In genomic region chr3:89437269-89437668, GRCm38 (mm10) we compare ENCODE assay signal across 8 mouse cellular contexts. TPM values are rescaled to one million over a fixed set of nuclear protein-coding genes. Genes with fewer than 3 reads are reported as not detected.
DNase-seq lines count a peak whose midpoint lies in the region; ATAC-seq and TF ChIP-seq lines count a peak whose summit lies in the region.

No protein-coding gene starts in this region.

- DNase-seq in kidney, adult 11 months: peak; percentile 33
- no peak for DNase-seq in kidney, adult 9 months
- peak; percentile 75 for DNase-seq in Muller cell, postnatal 12 days (ENCODE audit: inconsistent ontology term)
- DNase-seq in forebrain, postnatal 0 days: no peak
- peak; percentile 38 to 44 for DNase-seq in kidney, postnatal 36 days
- peak; percentile 86 for DNase-seq in midbrain, embryonic 11.5 days (ENCODE audit: low spot score, missing footprints)
- DNase-seq in cerebellum, postnatal 25 days: no peak
- DNase-seq in urinary bladder, postnatal 4 days (ENCODE audit: low spot score in 2 of 2): no peak

- peak overlapping the region; percentile 39; the same call in 1 of the 2 replicates for H3K9ac ChIP-seq in forebrain, postnatal 0 days
- H3K9ac ChIP-seq in midbrain, embryonic 11.5 days (ENCODE audit: low read length): peak overlapping the region; percentile 59

- TF ChIP-seq CTCF in forebrain, postnatal 0 days (IDR thresholded peaks at IDR 0.05; ENCODE audit: low read depth): no peak

- H3K4me2 ChIP-seq in forebrain, postnatal 0 days (ENCODE audit: low read depth): peak overlapping the region; percentile 35
- peak overlapping the region; percentile 60 for H3K4me2 ChIP-seq in midbrain, embryonic 11.5 days

- WGBS in forebrain, postnatal 0 days: 21% methylated on average over 5 of the region's 5 CpGs
- WGBS in midbrain, embryonic 11.5 days: 18% methylated on average over 5 of the region's 5 CpGs

- H3K27ac ChIP-seq in forebrain, postnatal 0 days (ENCODE audit: low read depth, low read length): no peak overlapping the region
- H3K27ac ChIP-seq in midbrain, embryonic 11.5 days (ENCODE audit: low read depth, low read length): no peak overlapping the region

- 0 out of 2 replicates have a peak overlapping the region, but pooled peaks have one; percentile 23 for H3K4me3 ChIP-seq in forebrain, postnatal 0 days (ENCODE audit: low read depth, low read length)
- H3K4me3 ChIP-seq in midbrain, embryonic 11.5 days (ENCODE audit: low read depth, low read length): peak overlapping the region; percentile 40; the same call in 1 of the 2 replicates

- H3K4me1 ChIP-seq in forebrain, postnatal 0 days (ENCODE audit: insufficient read depth): no peaks in the 10 kb centered on the region
- peaks cover 13% of the 10 kb centered on the region for H3K4me1 ChIP-seq in midbrain, embryonic 11.5 days (ENCODE audit: control insufficient read depth, insufficient read depth, low read length)

- H3K9me3 ChIP-seq in forebrain, postnatal 0 days (ENCODE audit: low read length): no peaks in the 10 kb centered on the region
- no peaks in the 10 kb centered on the region for H3K9me3 ChIP-seq in midbrain, embryonic 11.5 days (ENCODE audit: control insufficient read depth, low read length)

- peak; percentile 75 for ATAC-seq in forebrain, postnatal 0 days
- ATAC-seq in midbrain, embryonic 11.5 days (ENCODE audit: low FRiP score): 0 out of 2 replicates have a peak, but pooled peaks have one; percentile 23

- no peaks in the 10 kb centered on the region for H3K27me3 ChIP-seq in forebrain, postnatal 0 days (ENCODE audit: insufficient read depth, low read length)
- no peaks in the 10 kb centered on the region; the same call in 1 of the 2 replicates for H3K27me3 ChIP-seq in midbrain, embryonic 11.5 days (ENCODE audit: control insufficient read depth, insufficient read depth, low read length)

- peaks cover 24% of the 10 kb centered on the region for H3K36me3 ChIP-seq in forebrain, postnatal 0 days (ENCODE audit: insufficient read depth)
- peaks cover 6% of the 10 kb centered on the region; the same call in 1 of the 2 replicates for H3K36me3 ChIP-seq in midbrain, embryonic 11.5 days (ENCODE audit: control insufficient read depth, insufficient read depth, low read length)

RNA-seq across cellular contexts. Expression of gene Pbxip1, which starts 0.8 kb away (rescaled TPM):
- 16.9 and 21.6 TPM in 2 replicates for total RNA-seq in forebrain, postnatal 0 days (2014; rRNA removed)
- polyA plus RNA-seq in forebrain, postnatal 0 days (2015; fragmentation: Nextera tagmentation; extraction: Ambion mirVana): 16.9 and 27.8 TPM in 2 replicates
- 7.5 and 8.3 TPM in 2 replicates for polyA plus RNA-seq in midbrain, embryonic 11.5 days (2014; fragmentation: Nextera tagmentation; extraction: Ambion mirVana)

RNA-seq across cellular contexts. Expression of gene Pygo2, which starts 7.3 kb away (rescaled TPM):
- total RNA-seq in forebrain, postnatal 0 days (2014; rRNA removed): 62.5 and 72.1 TPM in 2 replicates
- 42.5 and 43.5 TPM in 2 replicates for polyA plus RNA-seq in forebrain, postnatal 0 days (2015; fragmentation: Nextera tagmentation; extraction: Ambion mirVana)
- 47.2 and 52.5 TPM in 2 replicates for polyA plus RNA-seq in midbrain, embryonic 11.5 days (2014; fragmentation: Nextera tagmentation; extraction: Ambion mirVana)

RNA-seq across cellular contexts. Expression of gene Pmvk, which starts 17.1 kb away (rescaled TPM):
- total RNA-seq in forebrain, postnatal 0 days (2014; rRNA removed): 80.1 and 108 TPM in 2 replicates
- polyA plus RNA-seq in forebrain, postnatal 0 days (2015; fragmentation: Nextera tagmentation; extraction: Ambion mirVana): 84.3 and 96.8 TPM in 2 replicates
- polyA plus RNA-seq in midbrain, embryonic 11.5 days (2014; fragmentation: Nextera tagmentation; extraction: Ambion mirVana): 67.1 and 69.7 TPM in 2 replicates

RNA-seq across cellular contexts. Expression of gene Shc1, which starts 19.0 kb away (rescaled TPM):
- total RNA-seq in forebrain, postnatal 0 days (2014; rRNA removed): 15.8 and 19.8 TPM in 2 replicates
- 11.3 and 11.8 TPM in 2 replicates for polyA plus RNA-seq in forebrain, postnatal 0 days (2015; fragmentation: Nextera tagmentation; extraction: Ambion mirVana)
- polyA plus RNA-seq in midbrain, embryonic 11.5 days (2014; fragmentation: Nextera tagmentation; extraction: Ambion mirVana): 23.4 and 26.2 TPM in 2 replicates

RNA-seq across cellular contexts. Expression of gene Cks1b, which starts 19.1 kb away (rescaled TPM):
- total RNA-seq in forebrain, postnatal 0 days (2014; rRNA removed): 24.5 and 27.3 TPM in 2 replicates
- polyA plus RNA-seq in forebrain, postnatal 0 days (2015; fragmentation: Nextera tagmentation; extraction: Ambion mirVana): 93.9 and 109 TPM in 2 replicates
- polyA plus RNA-seq in midbrain, embryonic 11.5 days (2014; fragmentation: Nextera tagmentation; extraction: Ambion mirVana): 420 and 441 TPM in 2 replicates

Comparison
In these comparisons a context has a peak if more than half of its experiments do, and no peak if none do; other contexts are left out.
1. DNase-seq: peak in kidney, adult 11 months (single experiment), Muller cell, postnatal 12 days (single experiment), kidney, postnatal 36 days (2 of 2) and midbrain, embryonic 11.5 days (single experiment); none in kidney, adult 9 months (single experiment), forebrain, postnatal 0 days (single experiment), cerebellum, postnatal 25 days (0 of 2) and urinary bladder, postnatal 4 days (0 of 2).